Mouse (Mus musculus) hindbrain, embryonic 11.5 days (tissue): ENCODE results near the gene Lta. TPM values are rescaled to one million over a fixed set of nuclear protein-coding genes. Genes with fewer than 3 reads are reported as not detected.

ENCODE experiments used
- ATAC-seq: fragments of 200-750 bp; cut with Nextera tagmentation; 2 replicates; pipeline ENCODE4 v1.8.0; 2017; ENCODE audit warnings: mild to moderate bottlenecking, moderate TSS enrichment, moderate library complexity; ENCODE audit not compliant: low FRiP score
- DNase-seq: peaks from one replicate; pipeline ENCODE4 v3.0.0-alpha.2; 2015; ENCODE audit warnings: low spot score
- H3K27ac ChIP-seq: fragments of 300-500 bp; sonication (generic); 2 replicates; pipeline ENCODE4 v1.5.1; 2014; ENCODE audit warnings: mild to moderate bottlenecking, low read depth, low read length
- H3K27me3 ChIP-seq: fragments of 300-500 bp; sonication (generic); 2 replicates; pipeline ENCODE4 v1.6.1; 2014; ENCODE audit warnings: mild to moderate bottlenecking, low read length, moderate library complexity, mixed read lengths; ENCODE audit not compliant: control insufficient read depth, insufficient read depth
- H3K36me3 ChIP-seq: fragments of 300-500 bp; sonication (generic); 2 replicates; pipeline ENCODE4 v1.6.1; 2014; ENCODE audit warnings: mild to moderate bottlenecking, low read length, moderate library complexity, mixed read lengths; ENCODE audit not compliant: control insufficient read depth, insufficient read depth
- H3K4me1 ChIP-seq: fragments of 300-500 bp; sonication (generic); replicated peaks from 2 replicates; pipeline ENCODE4 v1.6.1; 2014; ENCODE audit warnings: low read length, mixed read lengths; ENCODE audit not compliant: control insufficient read depth, insufficient read depth
- H3K4me2 ChIP-seq: fragments of 300-500 bp; sonication (generic); replicated peaks from 2 replicates; pipeline ENCODE4 v1.6.1; 2014; ENCODE audit warnings: mild to moderate bottlenecking, low read depth, low read length
- H3K4me3 ChIP-seq: fragments of 300-500 bp; sonication (generic); 2 replicates; pipeline ENCODE4 v1.5.1; 2014; ENCODE audit warnings: low read depth, low read length
- H3K9ac ChIP-seq: fragments of 300-500 bp; sonication (generic); 2 replicates; pipeline ENCODE4 v1.6.1; 2014; ENCODE audit warnings: low read depth, low read length
- H3K9me3 ChIP-seq: fragments of 300-500 bp; sonication (generic); 2 replicates; pipeline ENCODE4 v1.6.1; 2016; ENCODE audit warnings: low read length; ENCODE audit not compliant: control insufficient read depth
- WGBS: fragments of 180-500 bp; shearing (Covaris S2); extraction: QIAGEN DNeasy Blood & Tissue Kit; methylation state at CpG from one replicate; pipeline ENCODE4 v1.1.7; 2014; 5-methylcytosine and 5-hydroxymethylcytosine counted together
- polyA plus RNA-seq: library from polyadenylated mRNA; unstranded; fragments of >200 nt; fragmentation: Nextera tagmentation; extraction: Ambion mirVana; gene quantifications from 2 replicates; pipeline ENCODE4 v1.2.1, GENCODE M21; 2014

The Lta gene
- polyA plus RNA-seq, 1 experiment from 2014 or later, result not detected

- Histone ChIP-seq H3K9me3 (no peaks in the 10 kb centered on the region), H3K9ac (no peak overlapping the region), H3K4me3 (no peak overlapping the region), H3K4me1 (no peaks in the 10 kb centered on the region), H3K36me3 (no peaks in the 10 kb centered on the region), H3K27ac (no peak overlapping the region), H3K27me3 (no peaks in the 10 kb centered on the region), H3K4me2 (no peak overlapping the region)
- ATAC-seq (no peak), DNase-seq (no peak)
- WGBS, result 69% methylated on average over 11 of the region's 11 CpGs
Measured at GRCm38 (mm10) chr17:35172445-35173234, 32.5 kb downstream of the Lta start.

GRCm38 (mm10) chr17:35168541-35169207, 36.5 kb downstream of the Lta start:
- Histone ChIP-seq H3K9me3 (no peaks in the 10 kb centered on the region), H3K4me3 (no peak overlapping the region), H3K9ac (peak overlapping the region; percentile 8; the same call in 1 of the 2 replicates), H3K36me3 (no peaks in the 10 kb centered on the region), H3K4me1 (no peaks in the 10 kb centered on the region), H3K27me3 (no peaks in the 10 kb centered on the region), H3K27ac (no peak overlapping the region), H3K4me2 (no peak overlapping the region)
- WGBS, result 20% methylated on average over 4 of the region's 4 CpGs
- DNase-seq (peak; percentile 75), ATAC-seq (no peak)

- Histone ChIP-seq H3K9ac (no peak overlapping the region), H3K36me3 (no peaks in the 10 kb centered on the region), H3K4me1 (peaks cover 3% of the 10 kb centered on the region; the same call in 1 of the 2 replicates), H3K9me3 (no peaks in the 10 kb centered on the region), H3K27me3 (no peaks in the 10 kb centered on the region), H3K27ac (no peak overlapping the region), H3K4me2 (no peak overlapping the region), H3K4me3 (no peak overlapping the region)
- DNase-seq (no peak), ATAC-seq (no peak)
- WGBS, result 89% methylated on average over 7 of the region's 7 CpGs
Measured at GRCm38 (mm10) chr17:35167794-35168193, 37.4 kb downstream of the Lta start.

DNA sequence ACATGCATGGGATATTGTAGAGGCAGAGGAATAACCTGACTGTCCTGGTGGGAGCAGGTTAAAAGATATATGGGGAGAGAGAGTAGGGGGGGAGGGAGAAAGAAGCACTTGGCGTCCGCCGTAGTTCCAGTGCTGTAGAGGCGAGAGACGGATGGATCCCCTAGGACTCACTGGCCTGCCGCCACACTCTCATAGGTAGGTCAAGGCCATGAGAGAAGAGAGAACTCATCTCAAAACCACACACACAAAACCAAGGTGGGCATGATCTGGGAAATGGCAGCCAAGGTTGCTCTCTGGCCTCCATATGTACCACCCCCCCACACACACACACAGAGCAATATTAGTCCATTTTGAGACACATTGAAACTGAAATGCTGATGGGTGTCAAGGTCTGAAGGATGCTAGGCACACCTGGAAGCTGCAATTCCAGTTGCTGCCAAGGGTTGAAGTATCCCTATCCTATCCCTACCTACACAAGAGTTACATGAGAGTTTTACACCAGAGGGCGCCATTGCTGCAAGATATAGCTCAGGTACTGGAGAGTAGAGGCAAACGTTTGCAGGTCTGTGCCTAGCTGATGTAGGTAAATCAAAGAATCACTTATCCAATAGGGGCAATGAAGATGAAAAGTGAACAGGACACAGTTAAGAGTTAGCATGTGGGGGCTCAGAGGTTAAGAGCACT, 38.7 kb downstream of the Lta start:
- peak; percentile 70 for DNase-seq

GRCm38 (mm10) chr17:35165451-35166155, 39.5 kb downstream of the Lta start:
- peak overlapping the region; percentile 67 for H3K4me2 ChIP-seq
- peak; percentile 90 for ATAC-seq
- DNase-seq, result peak; percentile 33
- peak overlapping the region; percentile 91 for H3K27ac ChIP-seq
- 27% methylated on average over 12 of the region's 12 CpGs for WGBS
- peaks cover 5% of the 10 kb centered on the region; the same call in 1 of the 2 replicates for H3K4me1 ChIP-seq
- H3K4me3 ChIP-seq, result peak overlapping the region; percentile 100
- H3K9me3 ChIP-seq, result no peaks in the 10 kb centered on the region
- H3K27me3 ChIP-seq, result no peaks in the 10 kb centered on the region
- H3K36me3 ChIP-seq, result peaks cover 9% of the 10 kb centered on the region; the same call in 1 of the 2 replicates
- peak overlapping the region; percentile 64 for H3K9ac ChIP-seq

More for the DNA sequence above, 38.7 kb downstream of the Lta start:
- Histone ChIP-seq H3K27ac (peak overlapping the region; percentile 91; the same call in 1 of the 2 replicates), H3K4me2 (peak overlapping the region; percentile 67), H3K9me3 (no peaks in the 10 kb centered on the region), H3K27me3 (no peaks in the 10 kb centered on the region), H3K4me3 (no peak overlapping the region), H3K36me3 (peaks cover 3% of the 10 kb centered on the region; the same call in 1 of the 2 replicates), H3K9ac (peak overlapping the region; percentile 64; the same call in 1 of the 2 replicates), H3K4me1 (peaks cover 5% of the 10 kb centered on the region; the same call in 1 of the 2 replicates)
- ATAC-seq, result no peak
- WGBS, result 78% methylated on average over 8 of the region's 8 CpGs

DNA sequence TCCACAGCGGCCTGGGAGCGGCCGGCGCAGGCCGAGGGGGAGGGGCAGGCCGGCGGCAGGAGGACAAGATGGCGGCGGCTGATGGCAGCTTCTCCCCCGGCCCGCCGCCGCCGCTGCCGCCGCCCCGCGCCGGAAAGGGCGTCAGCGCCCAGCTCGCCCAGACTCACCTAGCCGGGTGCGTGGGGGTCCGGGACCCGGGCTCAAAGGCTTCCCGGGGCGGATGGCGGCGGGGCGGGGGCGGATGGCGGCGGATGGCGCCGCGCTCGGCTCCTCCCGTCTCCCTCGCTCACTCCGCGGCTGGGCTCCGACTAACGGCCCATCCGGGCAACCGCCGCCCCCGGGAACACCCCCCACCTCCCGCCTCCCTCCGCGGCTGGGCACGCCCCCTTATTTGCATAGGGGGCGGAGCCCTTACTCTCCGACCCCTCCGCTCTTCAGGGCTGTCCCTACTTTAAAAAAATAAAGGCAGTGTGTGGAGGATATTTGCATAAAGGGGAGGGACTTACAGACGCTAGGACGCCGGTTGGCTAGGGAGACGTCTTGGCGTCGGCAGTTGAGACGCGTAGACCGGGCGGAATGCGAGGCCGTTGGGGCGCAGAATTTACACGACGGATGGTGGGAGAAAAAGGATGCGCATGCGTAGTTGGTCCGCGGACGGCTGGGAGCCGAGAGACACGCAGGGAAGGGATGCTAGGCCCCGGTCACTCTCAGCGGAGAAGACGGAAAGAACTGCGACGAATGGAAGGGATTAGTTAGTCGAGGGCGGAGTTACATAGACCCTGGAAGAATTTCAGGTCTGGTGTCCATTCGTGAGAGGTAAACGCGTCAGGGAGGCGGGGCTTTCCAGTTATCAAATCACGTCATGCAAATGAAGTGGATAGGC, 40.3 kb downstream of the Lta start, which contains the start of gene Prrc2a:
Gene Prrc2a, minus strand, starts transcription at position 330 of the 883 bp plus-strand sequence.
- Histone ChIP-seq H3K4me2 (peak within 1 kb of the TSS; percentile 92), H3K4me1 (peaks cover 5% of the 10 kb centered on the region; the same call in 1 of the 2 replicates), H3K9ac (peak within 1 kb of the TSS; percentile 100), H3K27me3 (no peaks in the 10 kb centered on the region), H3K9me3 (no peaks in the 10 kb centered on the region), H3K27ac (peak within 1 kb of the TSS; percentile 93), H3K4me3 (peak within 1 kb of the TSS; percentile 100), H3K36me3 (peaks cover 15% of the 10 kb centered on the region)
- peak; percentile 95 for ATAC-seq
- WGBS, result under 1% methylated on average over 58 of the region's 89 CpGs
- DNase-seq, result peak; percentile 98

GRCm38 (mm10) chr17:35164218-35164567, 41.0 kb downstream of the Lta start:
- Histone ChIP-seq H3K9ac (peak overlapping the region; percentile 100), H3K4me3 (peak overlapping the region; percentile 100), H3K27ac (peak overlapping the region; percentile 93), H3K9me3 (no peaks in the 10 kb centered on the region), H3K27me3 (no peaks in the 10 kb centered on the region), H3K36me3 (peaks cover 21% of the 10 kb centered on the region), H3K4me1 (peaks cover 5% of the 10 kb centered on the region; the same call in 1 of the 2 replicates), H3K4me2 (peak overlapping the region; percentile 92)
- DNase-seq (no peak), ATAC-seq (no peak)
- WGBS, result 0% methylated on average over 23 of the region's 28 CpGs
